In the genomic region with DNA sequence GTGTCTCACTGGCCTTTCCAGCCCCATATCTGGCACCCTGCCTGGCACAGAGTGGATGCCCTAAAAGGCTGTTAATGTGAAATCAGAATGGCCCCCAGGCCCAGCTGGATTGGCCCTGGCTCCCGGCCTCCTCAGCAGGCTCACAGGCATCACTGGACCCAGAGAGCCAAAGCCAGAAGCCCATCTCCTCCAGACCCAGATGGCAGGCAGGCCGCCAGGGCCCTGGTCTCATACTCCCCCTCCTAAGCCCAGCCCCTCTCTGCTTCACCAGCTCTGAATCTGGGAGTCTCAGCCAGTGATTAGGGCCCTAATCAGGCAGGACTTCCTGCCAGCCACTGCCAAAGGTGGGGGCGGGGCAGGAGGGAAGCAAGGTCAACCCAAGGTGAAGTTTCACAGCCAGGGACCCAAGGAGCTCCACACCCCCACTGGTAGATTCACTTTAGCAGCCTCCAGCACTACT, we compare ENCODE assay signal across 8 mouse cellular contexts.
A peak's percentile ranks its signal among the peaks of the same experiment; 100 is the strongest.
DNase-seq lines count a peak whose midpoint lies in the region; ATAC-seq and TF ChIP-seq lines count a peak whose summit lies in the region.

No protein-coding gene starts in this region.

- H3K4me1 ChIP-seq in heart, embryonic 10.5 days, result peaks cover 97% of the 10 kb centered on the region
- H3K4me1 ChIP-seq in lung, postnatal 0 days (ENCODE audit: insufficient read depth, low read depth, low read length), result peaks cover 85% of the 10 kb centered on the region
- peaks cover 66% of the 10 kb centered on the region for H3K4me1 ChIP-seq in stomach, embryonic 16.5 days (ENCODE audit: control insufficient read depth, insufficient read depth, low read length)

- no peak for TF ChIP-seq CTCF in lung, postnatal 0 days (IDR thresholded peaks at IDR 0.05)

- H3K4me3 ChIP-seq in heart, embryonic 10.5 days, result no peak overlapping the region; the same call in 1 of the 2 replicates
- no peak overlapping the region for H3K4me3 ChIP-seq in lung, postnatal 0 days (ENCODE audit: low read depth, low read length)
- no peak overlapping the region for H3K4me3 ChIP-seq in stomach, embryonic 16.5 days (replicated peaks; ENCODE audit: low read length)

- H3K9me3 ChIP-seq in heart, embryonic 10.5 days, result no peaks in the 10 kb centered on the region
- H3K9me3 ChIP-seq in lung, postnatal 0 days (ENCODE audit: low read length), result no peaks in the 10 kb centered on the region
- H3K9me3 ChIP-seq in stomach, embryonic 16.5 days (replicated peaks; ENCODE audit: control insufficient read depth, low read length), result no peaks in the 10 kb centered on the region

- H3K9ac ChIP-seq in lung, postnatal 0 days (replicated peaks; ENCODE audit: low read depth), result no peak overlapping the region; the same call in 1 of the 2 replicates
- H3K9ac ChIP-seq in stomach, embryonic 16.5 days (ENCODE audit: low read length), result peak overlapping the region; percentile 8; the same call in 1 of the 2 replicates

- no peaks in the 10 kb centered on the region for H3K27me3 ChIP-seq in heart, embryonic 10.5 days (ENCODE audit: insufficient read depth, poor library complexity, severe bottlenecking)
- H3K27me3 ChIP-seq in lung, postnatal 0 days (replicated peaks; ENCODE audit: insufficient read depth, low read length), result no peaks in the 10 kb centered on the region
- no peaks in the 10 kb centered on the region for H3K27me3 ChIP-seq in stomach, embryonic 16.5 days (ENCODE audit: control insufficient read depth, insufficient read depth, low read length)

- peak; percentile 58; the same call in 1 of the 2 replicates for TF ChIP-seq EP300 in lung, postnatal 0 days (IDR thresholded peaks at IDR 0.05)

- 16% methylated on average over 3 of the region's 3 CpGs for WGBS in heart, embryonic 10.5 days
- 16% methylated on average over 3 of the region's 3 CpGs for WGBS in lung, postnatal 0 days
- 25% methylated on average over 3 of the region's 3 CpGs for WGBS in stomach, embryonic 16.5 days

- peak overlapping the region; percentile 89 for H3K27ac ChIP-seq in heart, embryonic 10.5 days
- H3K27ac ChIP-seq in lung, postnatal 0 days (ENCODE audit: low read length), result peak overlapping the region; percentile 97
- H3K27ac ChIP-seq in stomach, embryonic 16.5 days (ENCODE audit: low read length), result peak overlapping the region; percentile 81

- H3K36me3 ChIP-seq in heart, embryonic 10.5 days, result no peaks in the 10 kb centered on the region
- H3K36me3 ChIP-seq in lung, postnatal 0 days (ENCODE audit: insufficient read depth, low read length), result peaks cover 4% of the 10 kb centered on the region; the same call in 1 of the 2 replicates
- H3K36me3 ChIP-seq in stomach, embryonic 16.5 days (ENCODE audit: control insufficient read depth, insufficient read depth, low read length), result no peaks in the 10 kb centered on the region

- peak overlapping the region; percentile 39 for H3K4me2 ChIP-seq in lung, postnatal 0 days (replicated peaks; ENCODE audit: low read depth, low read length)
- H3K4me2 ChIP-seq in stomach, embryonic 16.5 days (ENCODE audit: low read depth, low read length), result peak overlapping the region; percentile 11; the same call in 1 of the 2 replicates

- ATAC-seq in common myeloid progenitor, adult 5-6 weeks (replicated peaks; ENCODE audit: low read depth, poor library complexity, severe bottlenecking), result peak; percentile 23; the same call in 1 of the 2 replicates
- ATAC-seq in lung, postnatal 0 days, result peak; percentile 6
- peak; percentile 30; the same call in 1 of the 2 replicates for ATAC-seq in stomach, embryonic 16.5 days (ENCODE audit: insufficient read depth, low FRiP score)

- DNase-seq in MN1 (ENCODE audit: low spot score), result peak; percentile 70
- DNase-seq in heart, embryonic 10.5 days (ENCODE audit: low spot score), result peak; percentile 87
- DNase-seq in kidney, adult 9 months, result peak; percentile 94
- peak; percentile 66 for DNase-seq in lung, postnatal 0 days (ENCODE audit: low spot score)
- no peak for DNase-seq in thymus, postnatal 0 days (ENCODE audit: low spot score)
- no peak for DNase-seq in thymus, postnatal 14 days

Comparison
In these comparisons a context has a peak if more than half of its experiments do, and no peak if none do; other contexts are left out.
1. DNase-seq: peak in MN1 (single experiment), heart, embryonic 10.5 days (single experiment), kidney, adult 9 months (single experiment) and lung, postnatal 0 days (single experiment); none in thymus, postnatal 0 days (single experiment) and thymus, postnatal 14 days (single experiment).
2. Peak in every context shown above with its lines, with median percentiles within 50 percentile points of each other: ATAC-seq and H3K27ac ChIP-seq.